Mouse (Mus musculus) T-cell, adult 2 months (primary cell): ENCODE data around the gene Gm4175.
"Not testable (repeated sequence)": the region's sequence is repeated elsewhere in the genome, so short reads cannot be mapped to it uniquely, and the experiment has no call there.

ENCODE experiments used
- DNase-seq: peaks from one replicate; pipeline ENCODE4 v3.0.0; 2022; ENCODE audit warnings: low spot score

The Gm4175 gene

DNA sequence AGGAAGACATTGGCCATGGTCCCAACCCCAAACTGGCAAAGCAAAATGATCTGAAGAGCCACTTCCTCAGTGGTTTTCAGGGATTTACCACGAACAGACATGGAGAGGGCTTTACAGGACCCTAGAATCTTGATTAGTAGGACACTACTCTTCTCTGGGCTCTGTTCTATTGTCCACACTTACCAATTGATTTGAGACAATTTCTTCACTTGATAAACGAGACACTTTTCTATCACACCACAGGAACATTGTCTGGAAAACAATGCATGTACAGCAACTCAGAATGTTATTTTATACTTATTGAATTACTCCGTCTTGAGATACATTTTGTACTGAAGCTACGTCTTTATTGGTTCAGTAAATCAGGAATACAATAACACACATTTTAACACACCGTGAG, at the start of gene Gm4175:
Gene Gm4175, minus strand, starts transcription at position 101 of the 400 bp plus-strand sequence.
- DNase-seq: not testable (repeated sequence)

DNA sequence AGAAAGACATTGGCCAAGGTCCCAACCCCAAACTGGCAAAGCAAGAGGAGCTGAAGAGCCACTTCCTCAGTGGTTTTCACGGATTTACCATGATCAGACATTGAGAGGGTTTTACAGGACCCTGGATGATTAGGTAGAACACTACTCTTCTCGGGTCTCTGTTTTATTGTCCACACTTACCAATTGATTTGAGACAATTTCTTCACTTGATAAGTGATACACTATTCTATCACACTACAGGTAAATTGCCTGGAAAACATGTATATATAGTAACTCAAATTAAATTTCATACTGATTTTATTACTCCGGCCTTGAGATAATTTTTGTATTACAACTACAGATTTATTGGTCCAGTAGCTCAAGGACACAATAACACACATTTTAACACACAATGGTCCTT, 35.4 kb upstream of the Gm4175 start, which contains the start of gene Gm4177:
Gene Gm4177, minus strand, starts transcription at position 101 of the 400 bp plus-strand sequence.
- not testable (repeated sequence) for DNase-seq
